Mouse (Mus musculus) erythroblast, embryonic 14.5 days (primary cell): ENCODE measurements around the gene Cdc20b.

ENCODE experiments used
- GATA1 ChIP-seq: IDR thresholded peaks from 2 replicates; pipeline ENCODE4 v1.6.1; 2012; ENCODE audit warnings: low read length, inconsistent platforms, mixed read lengths
- TAL1 ChIP-seq: IDR thresholded peaks from 3 replicates; pipeline ENCODE4 v1.6.1; 2012; ENCODE audit warnings: low read length, inconsistent platforms, mixed read lengths

DNA sequence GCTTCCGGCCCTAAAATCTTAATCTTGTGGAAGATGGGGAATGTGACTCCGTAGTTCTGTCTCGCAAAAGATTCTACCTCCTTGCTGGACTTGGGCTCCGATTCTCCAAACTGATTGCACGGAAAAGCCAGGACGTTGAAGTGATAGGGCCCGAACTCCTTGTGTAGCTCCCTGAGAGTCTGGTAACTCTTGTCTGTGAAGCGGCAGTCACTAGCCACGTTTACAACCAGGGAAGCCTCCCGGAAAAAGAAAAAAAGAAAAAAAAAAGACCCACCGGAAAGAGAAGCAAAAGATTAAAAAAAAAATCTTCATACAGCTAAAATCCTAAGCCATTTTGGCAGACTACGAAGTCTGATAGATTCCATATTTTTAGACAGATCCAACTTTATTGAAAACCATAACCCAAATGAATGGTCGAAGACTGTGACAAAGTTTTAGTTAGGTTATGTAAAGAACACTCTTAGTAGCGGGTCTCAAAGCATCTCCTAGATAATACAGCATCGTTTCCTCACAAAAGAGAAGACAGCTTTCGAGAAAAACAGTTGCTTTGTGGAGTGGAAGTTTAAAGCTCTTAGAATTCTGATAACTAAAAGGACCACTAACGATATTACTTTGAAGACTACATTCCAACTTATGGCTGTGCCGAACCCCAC, 10.7 kb downstream of the Cdc20b start:
- TF ChIP-seq GATA1, result no peak
- TF ChIP-seq TAL1, result no peak
